Mouse (Mus musculus) heart, adult 2 months (tissue): Measurements from ENCODE around the gene B3gat1.

Source experiments
- CTCF ChIP-seq: fragments of 200-600 bp; IDR thresholded peaks from 2 replicates; pipeline ENCODE4 v1.8.1; 2022; ENCODE audit warnings: antibody characterized with exemption, mild to moderate bottlenecking, moderate library complexity
- EP300 ChIP-seq: fragments of 200-500 bp; IDR thresholded peaks from 2 replicates; pipeline ENCODE4 v1.6.1; 2011; ENCODE audit warnings: low read depth, low read length, control low read depth; ENCODE audit not compliant: insufficient read depth
- POLR2A ChIP-seq: fragments of 200-500 bp; IDR thresholded peaks from 2 replicates; pipeline ENCODE4 v1.6.1; 2011; ENCODE audit warnings: mild to moderate bottlenecking, low read depth, low read length, control low read depth; ENCODE audit not compliant: insufficient read depth

DNA sequence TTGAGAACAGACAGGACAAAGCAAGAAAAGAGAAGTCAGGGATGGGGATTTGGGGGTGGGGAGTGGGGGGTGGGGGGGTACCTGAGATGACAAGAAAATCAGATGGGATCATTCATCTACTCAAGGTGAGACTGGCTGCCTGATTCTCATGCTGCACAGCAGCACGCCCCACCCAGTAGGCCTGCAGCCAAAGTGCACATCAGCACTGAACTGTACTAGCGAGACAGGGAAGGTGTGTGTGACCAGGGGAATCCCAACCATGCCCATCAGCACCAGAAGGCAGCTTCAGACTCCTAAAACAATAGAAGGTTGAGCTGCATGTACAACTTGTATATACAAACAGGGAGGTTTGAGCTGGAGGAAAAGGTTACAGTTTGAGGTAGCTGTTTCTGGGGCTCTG is 42.2 kb downstream of the B3gat1 start:
- TF ChIP-seq CTCF = no peak
- no peak for TF ChIP-seq POLR2A
- no peak for TF ChIP-seq EP300
